Mouse (Mus musculus): ENCODE measurements at regions not wholly inside any gene's neighbourhood (a gene's known extent, or its start where the extent isn't known, plus 50 kb on each side); places are given as distances from the start of the nearest gene placed in this dataset.

GRCm38 (mm10) chr19:21913005-21913670, 135.0 kb downstream of the Cemip2 start:
- TF ChIP-seq POLR2A (IDR thresholded peaks at IDR 0.05; ENCODE audit: borderline replicate concordance, control insufficient read depth, low read depth, low read length) (no peak), CTCF (IDR thresholded peaks at IDR 0.05; ENCODE audit: control insufficient read depth, insufficient read depth, low read length) (no peak)

Data from bone marrow, adult 2 months (tissue).